Mouse (Mus musculus): Measurements from ENCODE around the gene Mettl6.
"Not testable (repeated sequence)": the region's sequence is repeated elsewhere in the genome, so short reads cannot be mapped to it uniquely, and the experiment has no call there.

Gene Mettl6

GRCm38 (mm10) chr14:31472451-31473061 lies 22.3 kb downstream of the Mettl6 start:
- no peak; the same call in 1 of the 2 replicates for ATAC-seq (ENCODE audit: low TSS enrichment)

DNA sequence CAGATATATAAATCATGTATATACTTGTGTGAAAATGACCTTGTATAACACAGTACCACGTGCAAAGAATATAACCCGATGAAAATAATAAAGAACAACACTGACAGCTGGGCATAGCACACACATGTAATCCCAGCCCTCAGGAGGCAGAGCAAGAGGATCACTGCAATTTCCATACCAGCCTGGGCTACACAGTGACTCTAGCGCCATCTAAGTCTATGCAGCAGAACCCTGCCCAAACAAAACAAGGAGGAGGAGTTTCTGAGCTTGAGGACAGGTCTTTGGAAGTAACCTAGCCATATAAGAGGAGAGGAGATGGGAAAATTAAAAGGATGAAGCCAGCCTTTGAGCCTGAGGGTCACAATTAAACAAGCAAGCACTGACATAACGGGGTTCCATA lies 25.1 kb downstream of the Mettl6 start:
- 0 out of 2 replicates have a peak, but pooled peaks have one; percentile 44 for ATAC-seq (ENCODE audit: low TSS enrichment)

- no peak for ATAC-seq (ENCODE audit: low TSS enrichment)
These were observed 30.7 kb downstream of the Mettl6 start for GRCm38 (mm10) chr14:31464176-31464575.

- no peak for ATAC-seq (ENCODE audit: low TSS enrichment)
These were observed 32.0 kb downstream of the Mettl6 start for GRCm38 (mm10) chr14:31462886-31463285.

DNA sequence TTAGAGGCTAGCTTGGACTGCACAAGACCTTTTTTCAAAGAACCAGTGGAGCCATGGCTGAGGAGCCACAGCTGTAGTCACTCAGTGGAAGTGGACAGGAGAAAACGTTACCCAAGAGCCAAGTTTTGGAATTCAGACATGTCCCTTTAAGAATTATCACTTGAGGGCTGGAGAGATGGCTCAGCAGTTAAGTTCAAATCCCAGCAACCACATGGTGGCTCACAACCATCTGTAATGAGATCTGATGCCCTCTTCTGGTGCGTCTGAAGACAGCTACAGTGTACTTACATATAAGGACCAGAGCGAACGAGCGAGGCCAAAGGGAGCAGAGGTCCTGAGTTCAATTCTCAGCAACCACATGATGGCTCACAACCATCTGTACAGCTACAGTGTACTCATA lies 32.6 kb downstream of the Mettl6 start:
- not testable (repeated sequence) for ATAC-seq (ENCODE audit: low TSS enrichment)

- no peak for ATAC-seq (ENCODE audit: low TSS enrichment)
These were observed 36.8 kb downstream of the Mettl6 start for GRCm38 (mm10) chr14:31458006-31458405.

- ATAC-seq (ENCODE audit: low TSS enrichment): peak; percentile 41; the same call in 1 of the 2 replicates
These were observed 38.6 kb downstream of the Mettl6 start for GRCm38 (mm10) chr14:31456064-31456721.

GRCm38 (mm10) chr14:31454849-31455566 lies 39.8 kb downstream of the Mettl6 start:
- ATAC-seq (ENCODE audit: low TSS enrichment): no peak

DNA sequence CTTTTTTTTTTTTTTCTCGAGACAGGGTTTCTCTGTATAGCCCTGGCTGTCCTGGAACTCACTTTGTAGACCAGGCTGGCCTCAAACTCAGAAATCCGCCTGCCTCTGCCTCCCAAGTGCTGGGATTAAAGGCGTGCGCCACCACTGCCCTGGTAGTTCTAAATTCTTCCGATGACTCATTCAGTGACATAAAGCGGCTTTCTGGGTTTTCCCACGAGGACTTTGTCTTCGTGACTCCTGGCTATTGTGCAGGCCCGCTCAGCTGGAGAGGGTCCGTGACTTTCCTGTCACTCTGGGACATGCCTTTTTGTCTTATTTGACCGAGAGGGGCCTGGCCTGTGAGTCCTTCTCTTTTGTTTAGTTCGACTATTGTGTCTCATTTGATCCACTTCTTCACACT lies 40.9 kb downstream of the Mettl6 start:
- not testable (repeated sequence) for ATAC-seq (ENCODE audit: low TSS enrichment)

DNA sequence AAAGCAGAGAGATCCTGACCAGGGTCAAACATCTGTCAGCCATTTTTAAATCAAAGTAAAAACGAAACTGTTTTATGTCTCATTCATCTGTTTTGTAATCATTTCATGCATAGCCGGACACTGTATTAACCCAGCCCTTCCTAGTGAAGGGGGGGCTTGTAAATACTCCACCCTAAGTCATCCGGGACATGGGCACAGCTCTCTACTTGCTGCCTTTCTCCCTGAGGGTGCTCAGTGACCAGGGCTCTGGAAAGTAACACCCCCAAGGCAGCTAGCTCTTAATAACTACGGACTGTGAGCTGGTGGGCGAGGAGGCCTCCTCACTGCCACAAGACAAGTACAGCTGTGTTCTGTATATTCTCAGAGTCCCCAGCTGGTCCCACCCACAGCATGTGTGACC lies 45.8 kb downstream of the Mettl6 start:
- no peak for ATAC-seq (ENCODE audit: low TSS enrichment)

- no peak for ATAC-seq (ENCODE audit: low TSS enrichment)
These were observed 51.2 kb downstream of the Mettl6 start for GRCm38 (mm10) chr14:31443616-31444015.

DNA sequence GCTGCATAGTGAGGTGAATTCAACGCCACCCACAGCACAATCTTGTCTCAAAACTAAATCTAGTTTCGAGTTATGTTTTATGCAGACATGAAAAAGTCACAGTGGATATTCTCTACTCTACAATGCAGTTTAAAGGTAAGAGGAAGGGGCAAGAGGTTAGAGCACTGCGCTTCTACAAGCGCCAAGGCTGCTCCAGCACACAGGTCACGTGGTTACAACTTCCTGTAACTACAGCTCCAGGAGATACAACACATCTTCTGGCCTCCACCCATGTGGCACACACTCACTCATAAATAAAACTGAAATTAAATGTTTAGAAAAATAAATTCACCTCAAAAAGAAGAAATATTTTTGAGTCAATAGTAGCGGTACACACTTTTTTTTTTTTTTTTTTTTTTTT lies 54.1 kb downstream of the Mettl6 start:
- ATAC-seq (ENCODE audit: low TSS enrichment): no peak

- no peak for ATAC-seq (ENCODE audit: low TSS enrichment)
These were observed 54.6 kb downstream of the Mettl6 start for GRCm38 (mm10) chr14:31440230-31440629.

- no peak for ATAC-seq (ENCODE audit: low TSS enrichment)
These were observed 55.6 kb downstream of the Mettl6 start for GRCm38 (mm10) chr14:31439279-31439678.

- no peak for ATAC-seq (ENCODE audit: low TSS enrichment)
These were observed 56.9 kb downstream of the Mettl6 start for GRCm38 (mm10) chr14:31437826-31438529.

DNA sequence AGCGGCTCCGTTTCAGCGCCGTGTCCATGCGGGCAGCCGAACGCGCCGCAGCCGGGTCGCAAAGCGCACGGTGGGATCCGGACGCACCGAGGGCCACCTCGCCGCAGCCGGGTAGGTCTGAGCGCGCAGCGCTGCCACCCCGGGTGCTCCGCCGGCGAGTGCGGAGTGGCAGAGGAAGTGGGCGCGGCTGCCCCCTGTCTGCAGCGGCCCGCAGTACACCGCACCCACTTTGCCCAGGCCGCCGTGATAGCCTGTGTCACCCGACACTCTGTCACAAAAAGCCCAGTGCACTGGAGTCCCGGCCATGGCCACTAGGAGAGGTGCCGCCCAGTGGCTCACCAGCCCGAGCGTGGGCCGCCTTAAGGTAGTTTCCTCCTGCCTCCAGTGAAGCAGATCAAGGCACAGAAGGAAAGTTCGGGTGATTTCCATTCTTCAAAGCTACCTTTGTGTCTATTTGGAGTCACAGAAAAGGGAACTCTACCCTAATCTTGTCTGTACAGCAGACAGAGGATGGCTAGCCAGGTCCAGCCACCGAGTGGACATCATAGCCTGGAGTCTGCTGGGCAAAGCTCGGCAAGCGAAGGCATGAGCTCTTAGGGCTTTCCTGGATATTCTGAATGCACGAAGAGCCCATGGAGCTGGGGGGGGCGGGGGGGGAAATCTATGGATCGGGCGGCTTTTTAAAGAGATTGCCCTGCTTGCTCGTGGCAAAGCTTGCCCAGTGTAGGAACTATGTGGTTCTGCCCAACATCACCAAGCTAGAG lies 58.7 kb downstream of the Mettl6 start, which contains the start of gene Sh3bp5:
Sh3bp5 (minus strand) TSS at position 149 of the 764 bp plus-strand sequence.
- ATAC-seq (ENCODE audit: low TSS enrichment): peak; percentile 83

DNA sequence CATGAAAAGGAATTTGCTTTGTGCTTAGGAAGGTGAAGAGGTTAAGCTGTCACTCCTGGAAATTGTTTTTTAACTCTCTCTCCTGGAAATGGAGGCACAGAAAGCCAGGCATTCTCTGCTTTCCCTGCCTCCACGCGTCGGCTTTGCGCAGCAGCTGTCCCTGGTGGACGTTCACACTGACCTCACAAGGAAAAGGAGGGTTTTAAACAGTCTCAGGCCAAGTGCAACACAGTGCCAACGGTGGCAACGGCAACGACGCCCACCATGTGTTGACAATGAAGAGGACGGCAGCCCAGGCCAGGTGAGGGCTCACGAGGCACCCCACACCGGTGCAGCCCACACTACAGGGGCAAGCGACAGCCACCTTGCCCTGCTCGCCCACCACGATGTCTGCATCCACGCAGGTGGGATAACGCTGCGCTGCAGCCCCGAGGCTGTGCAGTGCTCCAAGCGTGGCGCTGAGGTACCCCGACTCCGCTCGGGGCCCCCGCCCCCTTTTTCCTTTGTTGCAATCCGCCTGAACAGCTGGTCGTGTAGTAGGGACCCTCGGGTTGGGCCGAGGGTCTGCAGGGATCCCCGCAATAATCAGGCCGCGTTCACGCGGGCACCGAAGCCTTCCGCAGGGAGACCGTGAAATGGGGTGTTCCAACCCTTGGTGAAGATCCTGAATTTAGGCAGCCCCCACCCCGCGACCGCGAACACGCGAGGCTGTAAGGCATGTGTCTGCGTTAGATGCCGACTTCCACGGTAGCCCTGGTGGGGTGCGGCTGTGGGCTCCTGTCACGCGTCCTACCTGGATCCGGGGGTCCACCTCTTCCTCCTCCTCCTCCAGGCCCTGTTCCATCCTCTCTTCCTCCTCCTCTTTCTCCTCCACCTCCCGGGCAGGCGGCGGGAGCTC lies 59.6 kb downstream of the Mettl6 start:
- peak; percentile 31 for ATAC-seq (ENCODE audit: low TSS enrichment)

DNA sequence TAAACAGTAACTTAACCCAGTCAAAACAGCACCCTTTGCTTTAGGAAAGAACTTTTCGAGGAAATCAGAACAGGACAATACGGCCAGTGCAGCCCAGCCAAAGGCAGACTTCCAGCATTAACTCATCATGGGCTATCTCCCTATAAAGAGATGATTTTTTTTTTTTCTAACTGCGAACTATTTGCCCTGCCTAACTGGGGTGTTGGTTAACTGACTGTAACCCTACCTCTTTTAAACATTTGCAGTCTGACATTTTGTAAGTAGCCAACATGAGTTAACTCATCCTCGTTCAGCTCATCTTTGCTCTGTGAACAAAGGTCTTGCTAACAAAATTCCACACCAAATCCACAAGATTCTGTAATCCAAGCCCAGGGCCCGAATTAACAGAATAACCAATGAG lies 60.4 kb downstream of the Mettl6 start:
- no peak for ATAC-seq (ENCODE audit: low TSS enrichment)

DNA sequence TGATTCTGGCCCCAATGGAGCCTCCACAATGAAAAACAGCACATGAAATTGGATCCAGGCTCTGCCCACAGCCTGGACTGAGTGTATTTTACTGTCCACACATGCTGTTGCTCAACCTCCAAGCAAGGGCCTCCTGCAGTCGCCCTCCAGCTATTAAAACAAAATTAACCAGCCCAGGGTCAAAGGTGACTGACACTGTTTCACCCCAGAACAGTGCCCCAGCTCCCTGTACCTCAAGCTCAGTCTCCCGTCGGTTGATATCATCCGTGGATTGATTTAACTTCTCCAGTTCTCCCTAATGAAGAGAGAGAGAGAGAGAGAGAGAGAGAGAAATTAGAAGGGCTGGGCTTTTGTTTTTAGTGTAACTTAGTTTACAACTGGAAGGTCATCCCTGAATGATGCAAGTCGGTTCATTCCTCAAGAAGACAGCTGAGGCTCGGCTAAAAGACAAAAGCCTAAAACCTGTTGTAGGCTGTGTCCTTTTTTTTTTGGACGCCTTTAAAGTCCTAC lies 60.9 kb downstream of the Mettl6 start:
- no peak for ATAC-seq (ENCODE audit: low TSS enrichment)

- no peak for ATAC-seq (ENCODE audit: low TSS enrichment)
These were observed 61.7 kb downstream of the Mettl6 start for GRCm38 (mm10) chr14:31433126-31433525.

Data from frontal cortex, adult (tissue).